Mouse (Mus musculus): ENCODE measurements at regions not wholly inside any gene's neighbourhood (a gene's known extent, or its start where the extent isn't known, plus 50 kb on each side); places are given as distances from the start of the nearest gene placed in this dataset.

- Histone ChIP-seq H3K9me3 (replicated peaks) (0 out of 2 replicates have a peak, but pooled peaks cover 3% of the 10 kb centered on the region), H3K4me2 (no peak overlapping the region), H3K36me3 (no peaks in the 10 kb centered on the region), H3K4me1 (peaks cover 6% of the 10 kb centered on the region; the same call in 1 of the 2 replicates), H3K27me3 (replicated peaks) (no peaks in the 10 kb centered on the region; the same call in 1 of the 2 replicates), H3K4me3 (replicated peaks) (no peak overlapping the region), H3K27ac (replicated peaks) (no peak overlapping the region), H3K9ac (replicated peaks) (no peak overlapping the region)
- WGBS: 75% methylated on average over 2 of the region's 2 CpGs
- no peak for ATAC-seq (ENCODE audit: low FRiP score)
Observed at GRCm38 (mm10) chr8:116203631-116204030, 301.1 kb upstream of the Dynlrb2 start.

GRCm38 (mm10) chr8:116200459-116200999 lies 304.2 kb upstream of the Dynlrb2 start:
- no peaks in the 10 kb centered on the region for H3K36me3 ChIP-seq
- ATAC-seq (ENCODE audit: low FRiP score): no peak
- no peak overlapping the region for H3K27ac ChIP-seq (replicated peaks)
- WGBS: 57% methylated on average over 11 of the region's 11 CpGs
- no peak overlapping the region for H3K9ac ChIP-seq (replicated peaks)
- no peaks in the 10 kb centered on the region; the same call in 1 of the 2 replicates for H3K27me3 ChIP-seq (replicated peaks)
- peaks cover 13% of the 10 kb centered on the region; the same call in 1 of the 2 replicates for H3K4me1 ChIP-seq
- H3K4me3 ChIP-seq (replicated peaks): no peak overlapping the region
- H3K9me3 ChIP-seq (replicated peaks): no peaks in the 10 kb centered on the region
- no peak overlapping the region for H3K4me2 ChIP-seq

- H3K27me3 ChIP-seq (replicated peaks): no peaks in the 10 kb centered on the region
- 39% methylated on average over 9 of the region's 9 CpGs for WGBS
- no peak for ATAC-seq (ENCODE audit: low FRiP score)
Observed at GRCm38 (mm10) chr8:116196623-116197184, 308.1 kb upstream of the Dynlrb2 start.

GRCm38 (mm10) chr8:116192096-116192495 lies 312.7 kb upstream of the Dynlrb2 start:
- H3K9me3 ChIP-seq (replicated peaks): no peaks in the 10 kb centered on the region
- H3K27ac ChIP-seq (replicated peaks): no peak overlapping the region
- H3K36me3 ChIP-seq: no peaks in the 10 kb centered on the region
- H3K27me3 ChIP-seq (replicated peaks): 0 out of 2 replicates have a peak, but pooled peaks cover 2% of the 10 kb centered on the region
- ATAC-seq (ENCODE audit: low FRiP score): no peak
- no peak overlapping the region for H3K4me2 ChIP-seq
- H3K4me3 ChIP-seq (replicated peaks): no peak overlapping the region
- no peak overlapping the region for H3K9ac ChIP-seq (replicated peaks)
- WGBS: 7% methylated on average over 3 of the region's 3 CpGs
- H3K4me1 ChIP-seq: peaks cover 20% of the 10 kb centered on the region

More at GRCm38 (mm10) chr8:116196623-116197184, 308.1 kb upstream of the Dynlrb2 start:
- Histone ChIP-seq H3K4me1 (peaks cover 20% of the 10 kb centered on the region), H3K9ac (replicated peaks) (no peak overlapping the region), H3K4me3 (replicated peaks) (no peak overlapping the region), H3K4me2 (no peak overlapping the region), H3K27ac (replicated peaks) (no peak overlapping the region), H3K9me3 (replicated peaks) (no peaks in the 10 kb centered on the region), H3K36me3 (no peaks in the 10 kb centered on the region)

DNA sequence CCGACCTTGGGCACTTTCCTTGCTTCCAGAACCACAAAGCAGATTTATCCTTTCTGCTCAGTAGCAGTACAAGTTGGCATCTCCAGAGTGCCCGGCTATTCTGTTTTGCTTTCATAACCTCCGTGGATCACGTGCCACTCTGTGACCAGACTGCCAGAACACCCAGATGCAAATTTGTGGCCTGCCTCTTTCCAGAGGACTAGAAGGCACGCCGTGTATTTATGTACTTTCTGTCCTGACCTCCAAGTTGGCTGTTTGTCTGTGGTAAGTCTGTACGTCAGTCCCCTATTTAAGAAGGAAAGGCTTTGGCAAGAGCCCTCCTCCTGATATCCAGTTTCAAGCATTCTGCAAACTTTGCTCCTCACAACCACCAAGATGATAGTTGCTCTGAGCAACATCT lies 319.6 kb upstream of the Dynlrb2 start:
- H3K27ac ChIP-seq (replicated peaks): no peak overlapping the region
- H3K9ac ChIP-seq (replicated peaks): no peak overlapping the region
- 87% methylated on average over 7 of the region's 7 CpGs for WGBS
- H3K9me3 ChIP-seq (replicated peaks): no peaks in the 10 kb centered on the region
- 0 out of 2 replicates have a peak, but pooled peaks cover 3% of the 10 kb centered on the region for H3K27me3 ChIP-seq (replicated peaks)
- H3K4me2 ChIP-seq: no peak overlapping the region
- no peak overlapping the region for H3K4me3 ChIP-seq (replicated peaks)
- H3K36me3 ChIP-seq: no peaks in the 10 kb centered on the region
- no peaks in the 10 kb centered on the region for H3K4me1 ChIP-seq
- no peak for ATAC-seq (ENCODE audit: low FRiP score)

GRCm38 (mm10) chr8:116184241-116184640 lies 320.5 kb upstream of the Dynlrb2 start:
- no peak overlapping the region for H3K4me3 ChIP-seq (replicated peaks)
- H3K27me3 ChIP-seq (replicated peaks): 0 out of 2 replicates have a peak, but pooled peaks cover 3% of the 10 kb centered on the region
- no peaks in the 10 kb centered on the region for H3K4me1 ChIP-seq
- no peak overlapping the region for H3K4me2 ChIP-seq
- H3K9me3 ChIP-seq (replicated peaks): no peaks in the 10 kb centered on the region
- no peak overlapping the region for H3K27ac ChIP-seq (replicated peaks)
- no peak for ATAC-seq (ENCODE audit: low FRiP score)
- 85% methylated on average over 8 of the region's 8 CpGs for WGBS
- no peaks in the 10 kb centered on the region for H3K36me3 ChIP-seq
- H3K9ac ChIP-seq (replicated peaks): no peak overlapping the region

- WGBS: 81% methylated on average over 2 of the region's 2 CpGs
- no peak overlapping the region for H3K4me3 ChIP-seq (replicated peaks)
- no peaks in the 10 kb centered on the region for H3K36me3 ChIP-seq
- H3K27me3 ChIP-seq (replicated peaks): no peaks in the 10 kb centered on the region
- no peak for ATAC-seq (ENCODE audit: low FRiP score)
- no peaks in the 10 kb centered on the region for H3K9me3 ChIP-seq (replicated peaks)
- no peak overlapping the region for H3K27ac ChIP-seq (replicated peaks)
- no peak overlapping the region for H3K4me2 ChIP-seq
- H3K4me1 ChIP-seq: no peaks in the 10 kb centered on the region
- no peak overlapping the region for H3K9ac ChIP-seq (replicated peaks)
Observed at GRCm38 (mm10) chr8:116177946-116178345, 326.8 kb upstream of the Dynlrb2 start.

- H3K4me1 ChIP-seq: no peaks in the 10 kb centered on the region
- H3K4me2 ChIP-seq: no peak overlapping the region
- H3K36me3 ChIP-seq: no peaks in the 10 kb centered on the region
- 76% methylated on average over 3 of the region's 3 CpGs for WGBS
- H3K9me3 ChIP-seq (replicated peaks): no peaks in the 10 kb centered on the region
- no peaks in the 10 kb centered on the region for H3K27me3 ChIP-seq (replicated peaks)
- no peak overlapping the region for H3K9ac ChIP-seq (replicated peaks)
- H3K27ac ChIP-seq (replicated peaks): no peak overlapping the region
- no peak overlapping the region for H3K4me3 ChIP-seq (replicated peaks)
- no peak for ATAC-seq (ENCODE audit: low FRiP score)
Observed at GRCm38 (mm10) chr8:116174891-116175290, 329.9 kb upstream of the Dynlrb2 start.

- H3K4me1 ChIP-seq: no peaks in the 10 kb centered on the region
- H3K9me3 ChIP-seq (replicated peaks): no peaks in the 10 kb centered on the region
- 83% methylated on average over 1 of the region's 1 CpGs for WGBS
- no peaks in the 10 kb centered on the region for H3K36me3 ChIP-seq
- H3K27me3 ChIP-seq (replicated peaks): no peaks in the 10 kb centered on the region
- H3K4me3 ChIP-seq (replicated peaks): no peak overlapping the region
- no peak for ATAC-seq (ENCODE audit: low FRiP score)
- no peak overlapping the region for H3K9ac ChIP-seq (replicated peaks)
- H3K4me2 ChIP-seq: no peak overlapping the region
- no peak overlapping the region for H3K27ac ChIP-seq (replicated peaks)
Observed at GRCm38 (mm10) chr8:116173961-116174360, 330.8 kb upstream of the Dynlrb2 start.

DNA sequence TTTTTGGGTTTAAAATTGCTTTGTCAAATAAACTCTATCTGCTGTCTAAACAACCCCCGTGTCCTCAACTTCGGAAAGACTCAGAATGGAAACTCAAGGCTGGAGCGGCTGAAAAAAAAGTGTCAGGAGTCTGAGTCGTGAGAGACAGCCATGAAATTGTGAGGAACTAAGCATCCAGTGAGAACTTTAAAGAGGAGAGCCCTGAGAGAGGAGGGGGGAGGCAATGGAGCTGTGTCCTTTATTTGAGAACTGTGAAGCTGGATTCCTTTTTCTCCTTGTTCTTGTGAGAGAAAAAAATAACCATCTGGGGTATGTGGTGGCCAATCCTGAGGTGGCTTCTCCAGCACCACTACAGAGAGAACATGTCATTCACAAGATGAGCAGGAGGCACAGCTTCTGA lies 336.9 kb upstream of the Dynlrb2 start:
- H3K4me2 ChIP-seq: no peak overlapping the region
- no peak for ATAC-seq (ENCODE audit: low FRiP score)
- no peak overlapping the region for H3K27ac ChIP-seq (replicated peaks)
- H3K9ac ChIP-seq (replicated peaks): no peak overlapping the region
- H3K9me3 ChIP-seq (replicated peaks): no peaks in the 10 kb centered on the region
- WGBS: 62% methylated on average over 4 of the region's 4 CpGs
- no peaks in the 10 kb centered on the region for H3K27me3 ChIP-seq (replicated peaks)
- H3K36me3 ChIP-seq: no peaks in the 10 kb centered on the region
- H3K4me3 ChIP-seq (replicated peaks): no peak overlapping the region
- H3K4me1 ChIP-seq: peaks cover 10% of the 10 kb centered on the region

DNA sequence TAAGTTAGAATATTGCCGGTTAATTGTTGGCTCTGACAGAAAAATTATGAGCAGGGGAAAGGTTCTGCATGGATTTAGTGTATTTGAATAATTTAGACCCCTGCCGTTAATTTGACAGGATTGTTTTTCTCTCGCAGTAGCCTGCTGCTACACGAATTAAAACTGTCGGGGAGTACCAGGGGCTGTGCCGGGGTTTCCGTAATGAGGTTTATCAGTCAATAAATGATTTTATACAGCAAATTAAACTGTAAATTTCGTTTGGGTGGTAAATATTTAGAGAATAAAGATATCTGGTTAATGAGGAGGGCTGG lies 339.8 kb upstream of the Dynlrb2 start:
- H3K27ac ChIP-seq (replicated peaks): no peak overlapping the region
- WGBS: 7% methylated on average over 8 of the region's 8 CpGs
- ATAC-seq (ENCODE audit: low FRiP score): no peak

GRCm38 (mm10) chr8:116164190-116164988 lies 340.4 kb upstream of the Dynlrb2 start:
- Histone ChIP-seq H3K27ac (replicated peaks) (0 out of 2 replicates have a peak overlapping the region, but pooled peaks have one; percentile 45), H3K9me3 (replicated peaks) (no peaks in the 10 kb centered on the region), H3K4me1 (peaks cover 10% of the 10 kb centered on the region), H3K4me3 (replicated peaks) (no peak overlapping the region), H3K36me3 (no peaks in the 10 kb centered on the region), H3K4me2 (peak overlapping the region; percentile 17), H3K9ac (replicated peaks) (no peak overlapping the region), H3K27me3 (replicated peaks) (no peaks in the 10 kb centered on the region)
- 19% methylated on average over 5 of the region's 5 CpGs for WGBS
- ATAC-seq (ENCODE audit: low FRiP score): no peak

More for the DNA sequence above, 339.8 kb upstream of the Dynlrb2 start:
- Histone ChIP-seq H3K36me3 (no peaks in the 10 kb centered on the region), H3K4me1 (peaks cover 10% of the 10 kb centered on the region), H3K4me3 (replicated peaks) (no peak overlapping the region), H3K9me3 (replicated peaks) (no peaks in the 10 kb centered on the region), H3K9ac (replicated peaks) (no peak overlapping the region), H3K27me3 (replicated peaks) (no peaks in the 10 kb centered on the region), H3K4me2 (peak overlapping the region; percentile 17)

Data from neural tube, embryonic 15.5 days (tissue).